Mouse (Mus musculus) kidney, adult 2 months (tissue): ENCODE results near the gene Hnrnpa0.

Source experiments
- CTCF ChIP-seq: fragments of 200-500 bp; conservative IDR thresholded peaks from 2 replicates; pipeline ENCODE4 v1.5.1; 2011; ENCODE audit warnings: low read depth, mild to moderate bottlenecking, control low read depth, low read length, moderate library complexity, mixed read lengths; ENCODE audit not compliant: insufficient read depth, insufficient read length
- POLR2A ChIP-seq: fragments of 200-500 bp; IDR thresholded peaks from one replicate; pipeline ENCODE4 v1.6.1; 2011; ENCODE audit warnings: low read depth, low read length, control low read depth

- TF ChIP-seq POLR2A = no peak
- no peak for TF ChIP-seq CTCF
Observed at GRCm38 (mm10) chr13:58083048-58083447, 45.3 kb downstream of the Hnrnpa0 start.
